Mouse (Mus musculus) small intestine, adult 2 months (tissue): ENCODE results near the gene Gstt3. TPM values are rescaled to one million over a fixed set of nuclear protein-coding genes. Genes with fewer than 3 reads are reported as not detected.

Experiments used
- H3K27ac ChIP-seq: fragments of 200-500 bp; 2 replicates; pipeline ENCODE4 v1.5.1; 2012; ENCODE audit warnings: low read depth, low read length, control low read depth, inconsistent platforms; ENCODE audit not compliant: insufficient read depth
- H3K27me3 ChIP-seq: fragments of 200-500 bp; 2 replicates; pipeline ENCODE4 v1.6.1; 2012; ENCODE audit warnings: mild to moderate bottlenecking, moderate library complexity, low read length, inconsistent platforms; ENCODE audit not compliant: control insufficient read depth, insufficient read depth
- H3K36me3 ChIP-seq: fragments of 200-500 bp; 2 replicates; pipeline ENCODE4 v1.6.1; 2012; ENCODE audit warnings: mild to moderate bottlenecking, low read length, control low read depth, inconsistent platforms; ENCODE audit not compliant: control insufficient read depth, insufficient read depth
- H3K4me1 ChIP-seq: fragments of 200-500 bp; 2 replicates; pipeline ENCODE4 v1.6.1; 2012; ENCODE audit warnings: low read length, inconsistent platforms, mixed read lengths; ENCODE audit not compliant: control insufficient read depth, insufficient read depth, insufficient read length
- H3K4me3 ChIP-seq: fragments of 200-500 bp; 2 replicates; pipeline ENCODE4 v1.5.1; 2012; ENCODE audit warnings: low read depth, mild to moderate bottlenecking, control low read depth, inconsistent platforms, low read length, moderate library complexity
- CTCF ChIP-seq: fragments of 200-500 bp; IDR thresholded peaks from 2 replicates; pipeline ENCODE4 v1.5.1; 2012; ENCODE audit warnings: low read depth, mild to moderate bottlenecking, control low read depth, inconsistent platforms, low read length, moderate library complexity, mixed read lengths; ENCODE audit not compliant: insufficient replicate concordance, insufficient read length; ENCODE audit errors: extremely low read depth
- POLR2A ChIP-seq: fragments of 200-500 bp; IDR thresholded peaks from 2 replicates; pipeline ENCODE4 v1.6.1; 2012; ENCODE audit warnings: low read depth, mild to moderate bottlenecking, control low read depth, inconsistent platforms, low read length, moderate library complexity
- WGBS: fragments of 180-500 bp; shearing (Covaris S2); methylation state at CpG from one replicate; pipeline ENCODE4 v1.1.7; 2018; 5-methylcytosine and 5-hydroxymethylcytosine counted together
- polyA plus RNA-seq: library from polyadenylated mRNA; depleted of rRNA; stranded (reverse); fragments of >200 nt; gene quantifications from 2 replicates; pipeline ENCODE4 v1.2.3, GENCODE M21; 2012

Gstt3 gene
- polyA plus RNA-seq, 1 experiment: 54.7 TPM

- H3K27me3 ChIP-seq: no peaks in the 10 kb centered on the region
- H3K4me1 ChIP-seq: peaks cover 6% of the 10 kb centered on the region
- no peak for TF ChIP-seq POLR2A
- TF ChIP-seq CTCF: peak; percentile 85; the same call in 1 of the 2 replicates
- WGBS: under 1% methylated on average over 27 of the region's 27 CpGs
- peak overlapping the region; percentile 56 for H3K27ac ChIP-seq
- H3K36me3 ChIP-seq: 0 out of 2 replicates have a peak, but pooled peaks cover 3% of the 10 kb centered on the region
- H3K4me3 ChIP-seq: peak overlapping the region; percentile 95
Observed at GRCm38 (mm10) chr10:75764519-75765473, 16.4 kb downstream of the Gstt3 start.

- Histone ChIP-seq H3K27me3 (no peaks in the 10 kb centered on the region), H3K36me3 (peaks cover 4% of the 10 kb centered on the region; the same call in 1 of the 2 replicates), H3K4me3 (peak within 1 kb of the TSS; percentile 95), H3K27ac (peak within 1 kb of the TSS; percentile 84), H3K4me1 (peaks cover 6% of the 10 kb centered on the region)
- WGBS: under 1% methylated on average over 61 of the region's 61 CpGs
- TF ChIP-seq CTCF: no peak
- peak; percentile 48; the same call in 1 of the 2 replicates for TF ChIP-seq POLR2A
Observed at GRCm38 (mm10) chr10:75763682-75764518, 17.3 kb downstream of the Gstt3 start, which contains the start of gene Cabin1. TSS of gene Cabin1 (minus strand) at chr10:75764341.

- H3K36me3 ChIP-seq: peaks cover 9% of the 10 kb centered on the region
- peaks cover 6% of the 10 kb centered on the region for H3K4me1 ChIP-seq
- TF ChIP-seq CTCF: no peak
- no peak for TF ChIP-seq POLR2A
- H3K4me3 ChIP-seq: no peak overlapping the region
- WGBS: 83% methylated on average over 3 of the region's 3 CpGs
- no peak overlapping the region for H3K27ac ChIP-seq
- H3K27me3 ChIP-seq: no peaks in the 10 kb centered on the region
Observed at GRCm38 (mm10) chr10:75762413-75762812, 18.8 kb downstream of the Gstt3 start.

GRCm38 (mm10) chr10:75760311-75760710 lies 20.9 kb downstream of the Gstt3 start:
- Histone ChIP-seq H3K27me3 (no peaks in the 10 kb centered on the region), H3K36me3 (peaks cover 12% of the 10 kb centered on the region), H3K27ac (no peak overlapping the region), H3K4me3 (no peak overlapping the region), H3K4me1 (peaks cover 3% of the 10 kb centered on the region; the same call in 1 of the 2 replicates)
- TF ChIP-seq CTCF (no peak), POLR2A (no peak)
- WGBS: 97% methylated on average over 3 of the region's 3 CpGs

- H3K4me3 ChIP-seq: no peak overlapping the region
- H3K27ac ChIP-seq: no peak overlapping the region
- WGBS: 80% methylated on average over 11 of the region's 11 CpGs
- H3K4me1 ChIP-seq: no peaks in the 10 kb centered on the region
- TF ChIP-seq POLR2A (no peak), CTCF (no peak)
- H3K36me3 ChIP-seq: peaks cover 45% of the 10 kb centered on the region
- H3K27me3 ChIP-seq: no peaks in the 10 kb centered on the region
Observed at GRCm38 (mm10) chr10:75756719-75757118, 24.5 kb downstream of the Gstt3 start.

GRCm38 (mm10) chr10:75744017-75744416 lies 37.2 kb downstream of the Gstt3 start:
- peak; percentile 70; the same call in 1 of the 2 replicates for TF ChIP-seq CTCF
- no peak for TF ChIP-seq POLR2A
- Histone ChIP-seq H3K27ac (no peak overlapping the region), H3K36me3 (peaks cover 62% of the 10 kb centered on the region), H3K4me1 (no peaks in the 10 kb centered on the region; the same call in 1 of the 2 replicates), H3K27me3 (no peaks in the 10 kb centered on the region), H3K4me3 (no peak overlapping the region)
- WGBS: 40% methylated on average over 3 of the region's 3 CpGs
